Mouse (Mus musculus): ENCODE data around the gene Carns1.

The Carns1 gene

DNA sequence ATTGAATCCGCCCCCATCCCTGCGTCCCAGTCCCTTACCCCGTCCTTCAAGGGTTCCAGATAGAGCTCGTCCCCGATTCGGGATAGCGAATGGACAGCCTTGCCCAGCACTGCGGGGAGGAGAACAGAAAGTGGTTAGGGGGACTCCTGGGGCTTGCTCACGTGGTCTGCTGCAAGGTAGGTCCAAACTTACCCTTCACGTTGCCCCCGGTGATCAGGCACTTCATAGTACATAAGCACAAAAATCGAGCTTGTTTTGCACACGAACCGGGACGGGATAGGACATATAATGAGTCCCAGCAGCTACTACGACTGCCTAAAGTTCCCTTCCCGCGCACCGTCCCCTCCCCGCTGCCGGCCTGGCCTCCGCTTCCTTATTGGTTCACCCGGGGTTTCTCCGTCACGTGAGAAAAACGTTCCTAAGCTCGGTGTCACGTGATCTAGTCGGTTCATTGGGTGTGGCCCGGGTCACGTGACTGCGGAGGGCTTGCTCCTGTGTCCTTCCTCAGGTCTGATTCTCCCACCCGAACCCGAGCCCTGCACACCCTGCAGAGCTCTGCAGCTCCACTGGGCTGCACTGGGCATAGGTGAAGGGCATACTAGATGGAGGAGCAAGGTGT lies 26.1 kb upstream of the Carns1 start, which contains the start of gene Rad9a:
Gene Rad9a (minus strand): TSS at position 372 of the 619 bp plus-strand sequence.
- DNase-seq = peak; percentile 99

DNA sequence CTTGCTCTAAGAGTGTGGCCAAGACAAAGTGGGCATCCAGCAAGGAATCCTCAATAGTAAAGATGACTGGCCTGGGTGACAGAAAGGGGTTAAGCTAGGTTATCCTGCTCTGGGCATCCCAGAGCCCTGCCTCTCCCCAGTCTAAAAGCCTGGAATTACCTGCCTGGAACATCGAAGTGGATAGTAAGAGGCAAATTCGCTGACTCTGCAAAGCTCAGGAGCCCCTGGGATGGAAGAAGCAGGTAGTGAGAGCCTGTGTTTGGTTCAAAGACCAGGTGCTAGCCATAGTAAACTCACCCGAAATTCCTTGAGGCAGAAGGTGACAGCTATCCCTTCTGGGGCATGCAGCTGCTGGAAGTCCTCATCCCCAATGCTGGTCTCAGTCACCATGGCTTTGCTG lies 21.9 kb upstream of the Carns1 start:
- no peak for DNase-seq

DNA sequence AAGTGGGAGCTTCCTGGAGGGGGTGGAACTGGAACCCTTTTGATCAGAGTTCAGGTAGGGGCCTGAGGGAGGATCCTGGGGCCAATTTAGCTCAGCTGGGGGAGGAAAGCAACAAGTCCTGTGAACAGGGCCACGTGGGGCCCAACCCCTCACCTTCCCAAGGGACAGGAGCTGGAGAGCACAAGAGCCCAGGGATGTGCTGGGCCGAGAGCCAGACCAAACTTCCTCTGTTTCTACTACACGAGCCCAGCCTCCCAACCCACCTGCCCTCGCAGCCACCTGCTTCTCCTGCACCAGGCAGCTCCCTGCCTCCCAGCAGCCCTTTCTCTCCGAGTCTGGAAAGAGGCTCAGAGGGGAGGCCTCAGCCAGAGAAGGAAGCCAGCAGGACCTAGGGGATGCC lies 21.3 kb upstream of the Carns1 start:
- peak in 1 of 2 experiments; percentile 47 for DNase-seq

DNA sequence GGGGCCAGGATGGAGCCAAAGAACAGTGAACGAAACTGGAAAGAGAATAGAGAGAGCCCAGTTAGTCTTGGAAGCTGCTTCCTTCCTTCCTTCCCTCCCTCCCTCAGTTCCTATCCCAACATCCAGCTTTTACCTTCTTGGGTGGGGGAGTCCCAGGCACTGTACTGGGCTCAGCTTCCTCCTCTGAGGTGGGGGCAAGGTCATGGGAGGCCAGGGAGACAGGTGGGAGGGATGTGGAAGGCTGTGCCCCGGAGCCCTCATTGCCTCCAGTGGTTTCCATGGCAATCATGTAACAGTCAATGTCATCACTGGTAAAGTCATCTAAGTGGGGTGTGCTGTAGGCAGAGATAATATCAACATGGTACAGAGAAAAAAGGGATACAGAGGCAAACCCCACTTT lies 20.8 kb upstream of the Carns1 start:
- DNase-seq = no peak

DNA sequence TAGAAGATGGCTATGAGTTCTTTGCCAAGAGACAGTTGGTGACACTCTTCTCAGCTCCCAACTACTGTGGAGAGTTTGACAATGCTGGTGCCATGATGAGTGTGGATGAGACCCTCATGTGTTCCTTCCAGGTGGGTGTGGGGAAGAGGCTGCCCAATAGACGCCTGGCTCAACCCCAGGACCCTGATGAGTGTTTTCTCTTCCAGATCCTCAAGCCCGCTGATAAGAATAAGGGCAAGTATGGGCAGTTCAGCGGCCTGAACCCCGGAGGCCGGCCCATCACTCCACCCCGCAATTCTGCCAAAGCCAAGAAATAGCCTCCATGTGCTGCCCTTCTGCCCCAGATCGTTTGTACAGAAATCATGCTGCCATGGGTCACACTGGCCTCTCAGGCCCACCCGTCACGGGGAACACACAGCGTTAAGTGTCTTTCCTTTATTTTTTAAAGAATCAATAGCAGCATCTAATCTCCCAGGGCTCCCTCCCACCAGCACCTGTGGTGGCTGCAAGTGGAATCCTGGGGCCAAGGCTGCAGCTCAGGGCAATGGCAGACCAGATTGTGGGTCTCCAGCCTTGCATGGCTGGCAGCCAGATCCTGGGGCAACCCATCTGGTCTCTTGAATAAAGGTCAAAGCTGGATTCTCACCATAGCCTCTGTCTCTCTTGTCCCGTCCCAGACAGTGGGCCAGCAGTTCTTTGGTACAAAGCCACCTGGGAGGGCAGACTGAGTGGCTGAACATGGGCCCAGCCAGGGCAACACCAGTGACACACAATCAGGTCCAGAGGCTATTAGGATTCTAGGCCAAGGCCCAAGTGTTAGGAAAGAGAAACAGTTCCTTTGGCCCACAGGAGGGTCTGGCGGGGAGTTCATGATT lies 19.7 kb upstream of the Carns1 start:
- peak; percentile 33 to 48 for DNase-seq

DNA sequence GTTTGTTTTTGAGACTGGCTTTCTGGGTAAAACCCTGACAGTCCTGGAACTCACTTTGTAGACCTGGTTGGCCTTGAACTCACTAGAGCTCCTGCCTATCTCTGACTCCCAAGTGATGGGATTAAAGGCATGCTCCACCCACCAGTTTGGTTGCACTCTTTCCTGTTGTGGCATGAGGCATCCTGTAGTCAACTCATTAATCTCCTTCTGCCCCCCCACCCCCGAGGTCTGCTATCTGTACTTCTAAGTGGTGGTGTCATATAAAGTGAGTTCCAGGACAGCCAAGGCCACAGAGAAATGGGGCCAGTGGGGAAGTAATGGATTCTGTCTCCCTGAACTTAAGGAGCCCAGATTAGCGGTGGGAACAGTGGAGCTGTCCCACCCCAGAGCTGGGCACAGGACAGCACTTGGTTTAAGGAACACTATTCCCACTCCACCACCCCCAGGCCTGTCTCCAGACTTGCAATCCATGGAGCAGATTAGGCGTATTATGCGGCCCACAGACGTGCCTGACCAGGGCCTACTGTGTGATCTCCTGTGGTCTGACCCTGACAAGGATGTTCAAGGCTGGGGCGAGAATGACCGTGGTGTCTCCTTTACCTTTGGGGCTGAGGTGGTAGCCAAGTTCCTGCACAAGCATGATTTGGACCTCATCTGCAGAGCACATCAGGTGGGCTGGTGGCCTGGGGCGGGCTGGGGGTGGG lies 18.9 kb upstream of the Carns1 start:
- no peak for DNase-seq

DNA sequence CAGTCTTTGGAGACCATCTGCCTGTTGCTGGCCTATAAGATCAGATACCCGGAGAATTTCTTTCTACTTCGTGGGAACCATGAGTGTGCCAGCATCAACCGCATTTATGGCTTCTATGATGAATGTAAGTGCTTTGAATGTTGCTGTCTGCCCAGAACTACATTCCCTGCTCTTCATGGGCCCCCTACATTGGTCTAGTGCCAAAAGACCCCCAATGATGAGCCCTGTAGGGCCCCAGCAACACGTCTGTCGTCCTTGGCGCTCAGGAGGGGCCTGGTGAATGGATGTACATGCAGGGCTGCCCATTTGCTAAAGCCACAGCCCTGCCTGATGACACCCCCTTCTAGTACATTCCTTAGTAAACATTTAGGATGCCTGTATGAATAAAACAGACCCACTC lies 17.9 kb upstream of the Carns1 start:
- DNase-seq = no peak

DNA sequence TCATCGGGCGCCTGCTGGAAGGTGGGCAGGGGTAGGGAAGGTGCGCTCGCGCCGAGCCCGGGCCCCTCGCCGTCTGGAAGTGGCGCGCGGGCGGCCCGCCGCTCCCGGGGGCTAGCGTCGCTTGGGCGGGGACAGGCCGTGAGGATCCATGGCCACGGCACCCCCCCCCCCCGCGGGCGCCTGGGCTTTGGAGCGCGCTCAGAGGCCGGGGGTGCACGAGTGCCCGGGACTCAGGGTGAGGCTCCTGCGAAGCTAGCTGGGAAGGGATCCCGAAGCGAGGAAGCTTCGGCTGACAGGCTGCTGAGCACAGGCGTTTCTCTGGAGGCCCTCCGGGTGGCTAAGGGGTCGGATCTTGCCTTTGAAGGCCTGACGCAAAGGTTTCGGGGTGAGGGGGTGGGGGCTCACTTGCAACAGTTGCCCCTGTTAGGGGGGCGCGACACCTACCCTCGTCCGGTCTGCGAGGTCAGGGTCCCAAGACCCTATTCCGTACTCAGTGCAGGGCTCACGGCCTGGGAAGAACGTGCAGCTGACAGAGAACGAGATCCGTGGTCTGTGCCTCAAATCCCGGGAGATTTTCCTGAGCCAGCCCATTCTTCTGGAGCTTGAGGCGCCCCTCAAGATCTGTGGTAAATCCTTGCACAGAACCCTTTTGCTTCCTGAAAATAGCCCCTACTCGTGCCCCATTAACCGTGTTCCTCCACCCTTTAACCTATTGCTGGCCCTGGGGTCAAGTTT lies 17.1 kb upstream of the Carns1 start:
- DNase-seq = no peak

DNA sequence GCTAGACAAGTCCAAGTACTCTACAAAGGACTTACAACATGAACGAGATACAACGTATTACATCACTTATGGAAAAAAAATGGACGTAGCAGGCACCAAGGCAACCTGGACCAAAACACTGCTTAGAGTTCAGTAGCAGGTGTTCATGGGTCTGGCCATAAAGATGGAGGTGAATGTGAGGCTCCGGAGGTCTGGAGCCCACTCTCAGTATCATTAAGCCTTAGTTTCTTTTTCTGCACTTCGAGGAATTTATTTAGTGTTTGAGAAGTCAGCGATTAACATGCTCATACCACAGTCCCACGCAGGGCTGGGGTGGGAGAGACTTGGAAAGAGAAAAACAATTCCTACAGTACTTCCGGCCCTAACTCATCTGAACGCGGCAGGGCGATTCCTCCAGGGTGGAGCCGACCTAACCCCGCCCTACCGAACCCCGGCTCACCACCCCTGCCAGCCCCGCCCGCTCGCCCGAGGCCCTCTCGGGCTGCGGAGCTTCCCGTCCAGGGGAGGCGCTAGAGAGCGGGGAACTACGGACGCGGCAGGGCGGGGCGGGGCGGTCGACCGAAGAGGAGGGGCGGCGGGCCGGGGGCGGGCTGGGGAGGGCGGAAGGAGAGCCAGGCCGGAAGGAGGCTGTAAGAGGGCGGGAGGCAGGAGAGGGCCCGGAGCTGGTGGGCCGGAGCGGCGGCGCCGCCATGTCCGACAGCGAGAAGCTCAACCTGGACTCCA lies 16.4 kb upstream of the Carns1 start, which contains the start of gene Ppp1ca:
Gene Ppp1ca (plus strand): TSS at position 538 of the 723 bp plus-strand sequence.
- peak; percentile 95 to 99 for DNase-seq

DNA sequence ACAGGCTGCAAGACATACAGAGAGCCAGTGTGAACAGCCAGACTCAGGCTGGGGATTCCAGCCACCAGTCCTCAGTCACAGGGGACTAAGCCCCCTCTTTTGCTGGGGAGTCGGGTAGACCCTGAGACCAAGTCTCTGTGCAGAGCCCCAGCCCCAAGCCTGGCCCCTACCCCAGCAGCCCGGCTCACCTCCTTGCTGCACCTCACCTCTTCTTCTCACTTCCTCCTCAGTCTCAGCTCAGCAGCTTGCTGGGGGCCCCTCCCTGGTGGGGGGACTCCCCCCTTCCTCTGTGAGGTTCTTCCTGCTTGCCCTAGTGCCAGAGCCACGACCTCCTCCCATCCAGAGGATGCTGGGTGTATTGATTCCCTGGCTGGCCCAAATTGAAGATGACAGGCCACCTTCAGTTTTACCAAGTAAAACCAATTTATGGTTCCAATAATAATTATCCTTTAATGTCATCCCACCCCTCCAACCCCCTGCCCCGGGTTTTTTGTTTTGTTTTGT lies 15.6 kb upstream of the Carns1 start, which contains the start of gene Tbc1d10c:
Gene Tbc1d10c (minus strand): TSS at position 454 of the 504 bp plus-strand sequence.
- no peak for DNase-seq

DNA sequence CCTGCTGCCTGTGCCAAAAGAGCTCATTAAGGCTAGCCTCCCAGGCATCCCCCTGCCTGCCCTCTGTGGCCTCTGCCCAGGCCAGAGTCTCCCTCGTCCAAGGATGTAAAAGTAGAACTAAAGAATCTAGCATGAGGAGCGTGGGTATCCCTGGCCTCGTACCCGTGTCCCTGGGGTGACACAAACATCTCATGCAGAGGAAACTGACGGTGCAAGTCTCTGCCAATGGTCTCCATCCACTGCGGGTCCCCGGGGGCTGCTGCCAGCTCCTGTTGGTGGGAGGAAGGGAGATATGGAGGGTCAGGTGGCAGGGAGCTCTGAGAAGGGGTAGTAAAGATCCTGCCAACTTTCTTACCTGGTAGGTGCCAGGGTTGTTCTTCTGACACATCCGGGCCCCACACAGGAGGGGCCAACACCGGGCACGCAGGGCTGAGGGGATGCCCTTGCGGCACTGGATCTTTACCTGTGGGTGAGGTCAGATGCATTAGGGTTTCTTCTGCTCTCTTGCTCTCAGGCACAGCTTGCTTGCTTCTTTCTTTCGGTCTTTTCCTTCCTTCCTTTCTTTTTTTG lies 13.9 kb upstream of the Carns1 start:
- DNase-seq = no peak

DNA sequence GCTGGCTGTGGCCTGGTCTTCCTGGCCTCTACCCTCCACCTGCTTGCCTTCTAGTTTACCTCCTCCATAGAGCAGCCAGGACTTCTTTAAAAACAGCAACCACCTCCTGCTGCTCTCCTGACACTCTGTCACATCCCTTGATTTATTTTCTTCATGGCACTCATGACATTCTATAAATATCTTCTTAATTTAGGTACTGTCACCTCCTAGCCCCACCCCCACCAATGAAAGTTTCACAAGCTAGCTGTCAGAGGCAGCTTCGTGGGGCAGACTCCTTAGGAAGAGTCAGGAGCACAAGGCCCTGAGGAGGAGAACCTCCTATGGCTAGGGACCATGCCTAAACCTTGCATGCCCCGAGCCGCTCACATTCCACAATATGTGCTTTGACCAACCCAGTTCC lies 12.0 kb upstream of the Carns1 start:
- DNase-seq = no peak

DNA sequence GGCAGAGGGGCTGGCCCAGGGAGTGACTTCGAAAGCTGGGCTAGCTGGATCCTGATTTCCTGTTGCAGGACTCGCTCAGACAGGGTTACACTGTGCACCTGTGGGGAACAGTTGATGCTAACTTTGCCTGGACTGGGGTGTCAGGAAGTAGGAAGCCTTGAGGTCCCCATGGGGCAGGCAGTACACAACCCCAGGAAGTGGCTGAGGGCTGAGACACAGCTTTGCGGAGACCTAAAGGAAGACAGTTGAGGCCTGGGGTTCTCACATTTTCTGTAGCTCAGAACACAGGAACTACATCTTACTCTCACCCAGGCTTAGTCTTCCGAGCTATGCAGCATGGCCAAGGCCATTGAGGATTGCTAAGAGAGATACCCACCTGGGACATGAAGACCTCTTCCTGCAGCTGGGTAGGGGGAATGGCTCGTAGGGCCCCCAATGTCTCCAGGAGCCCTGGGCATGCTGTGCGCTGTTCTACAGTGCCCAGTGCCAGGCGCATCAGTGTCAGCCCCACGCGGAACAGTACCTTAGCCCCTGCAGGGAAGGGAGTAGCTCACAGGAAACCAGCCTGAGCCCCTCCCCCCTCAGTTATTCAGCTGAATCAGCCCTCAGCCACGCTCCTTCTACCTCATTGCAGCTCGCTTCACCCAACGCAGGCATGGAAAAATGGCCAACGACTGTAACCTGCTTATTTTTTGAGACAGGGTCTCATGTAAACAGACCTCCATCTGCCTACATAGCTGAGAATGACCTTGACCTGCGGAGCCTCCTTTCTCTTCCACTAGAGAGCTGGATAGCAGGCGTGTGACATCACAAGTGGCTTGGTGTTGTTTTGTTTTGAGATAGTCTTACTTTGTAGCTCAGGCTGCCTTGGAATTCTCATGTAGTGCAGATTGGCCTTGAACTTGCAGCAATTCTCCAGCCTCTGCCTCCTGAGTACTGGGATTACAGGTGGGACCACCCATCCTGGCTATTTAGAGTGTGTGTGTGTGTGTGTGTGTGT lies 10.0 kb upstream of the Carns1 start:
- no peak for DNase-seq

DNA sequence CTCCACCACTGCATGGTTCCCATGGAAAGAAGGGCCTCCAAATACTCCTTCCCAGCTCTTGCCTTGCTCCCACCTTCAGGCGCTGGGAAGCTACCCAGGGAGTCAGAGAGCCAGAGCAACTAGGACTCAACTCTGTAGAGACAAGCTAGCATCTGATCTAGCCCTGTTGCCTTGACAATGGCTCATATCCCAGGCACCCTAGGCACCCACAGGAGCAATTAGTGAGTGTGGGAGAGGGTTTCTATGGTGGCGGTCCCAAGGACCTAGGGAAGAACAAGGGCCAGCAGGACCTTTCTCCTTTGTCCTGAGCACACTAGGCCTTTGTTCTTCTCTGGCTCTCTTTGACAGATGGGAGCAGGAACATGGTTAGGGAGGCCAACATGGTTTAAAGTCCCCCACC lies 8.4 kb upstream of the Carns1 start:
- DNase-seq = no peak

DNA sequence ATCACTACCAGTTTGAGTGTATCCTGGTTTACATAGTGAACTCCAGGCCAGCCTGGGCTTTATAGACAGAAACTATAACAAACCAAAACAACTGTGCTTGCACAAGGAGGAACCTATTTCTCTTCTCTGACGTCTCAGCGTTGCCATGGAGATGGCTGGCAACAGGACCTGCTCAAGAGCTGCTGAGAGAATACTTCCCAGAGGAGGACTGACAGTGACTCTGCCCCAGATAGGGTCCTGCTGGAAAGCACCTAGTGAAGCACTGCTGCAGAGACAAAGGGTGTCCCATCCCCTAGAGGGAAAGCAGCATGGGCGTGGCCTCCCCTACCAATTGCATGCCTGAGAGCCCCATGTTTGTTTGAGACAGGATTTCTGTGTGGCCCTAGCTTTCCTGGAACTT lies 6.6 kb upstream of the Carns1 start:
- peak; percentile 42 to 55 for DNase-seq

DNA sequence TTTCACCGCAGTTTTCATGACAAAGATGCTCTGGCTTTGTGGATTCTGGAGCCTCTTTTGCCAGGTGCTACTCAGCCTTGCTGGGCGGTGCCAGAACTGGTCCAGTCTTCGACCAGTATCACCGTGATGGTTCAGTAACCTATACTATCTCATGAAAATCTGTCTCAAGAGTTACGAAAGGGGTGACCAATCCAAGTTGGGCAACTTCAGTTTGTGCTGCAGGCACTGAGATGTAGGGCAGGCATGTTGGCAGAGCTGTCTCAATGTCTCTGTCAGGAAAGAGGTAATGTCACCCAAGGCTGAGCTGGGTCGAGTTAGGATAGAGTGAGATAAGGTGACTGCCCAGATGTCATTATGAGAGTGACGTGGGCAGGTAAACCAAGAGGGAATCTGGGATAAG lies 5.1 kb upstream of the Carns1 start:
- no peak for DNase-seq

DNA sequence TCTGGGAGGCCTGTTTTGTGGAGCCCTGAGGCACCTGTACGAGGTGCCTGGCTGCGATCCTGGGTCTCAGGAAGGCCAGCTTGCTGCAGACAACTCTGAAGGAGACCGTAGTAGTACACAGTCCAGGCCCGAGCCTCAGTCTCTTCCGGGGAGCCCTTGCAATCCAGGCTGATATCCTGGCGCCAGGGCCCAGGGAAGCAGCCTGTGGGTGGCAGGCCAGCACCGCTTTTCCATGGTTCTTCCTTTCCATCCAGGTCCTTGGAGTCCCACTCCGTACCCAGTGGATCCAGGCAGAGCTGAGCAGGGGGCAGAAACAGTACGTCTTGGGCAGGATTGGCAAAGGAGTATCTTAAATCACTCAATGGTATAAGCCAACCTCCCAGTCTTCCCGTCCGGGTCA lies 2.4 kb downstream of the Carns1 start:
- DNase-seq = no peak

DNA sequence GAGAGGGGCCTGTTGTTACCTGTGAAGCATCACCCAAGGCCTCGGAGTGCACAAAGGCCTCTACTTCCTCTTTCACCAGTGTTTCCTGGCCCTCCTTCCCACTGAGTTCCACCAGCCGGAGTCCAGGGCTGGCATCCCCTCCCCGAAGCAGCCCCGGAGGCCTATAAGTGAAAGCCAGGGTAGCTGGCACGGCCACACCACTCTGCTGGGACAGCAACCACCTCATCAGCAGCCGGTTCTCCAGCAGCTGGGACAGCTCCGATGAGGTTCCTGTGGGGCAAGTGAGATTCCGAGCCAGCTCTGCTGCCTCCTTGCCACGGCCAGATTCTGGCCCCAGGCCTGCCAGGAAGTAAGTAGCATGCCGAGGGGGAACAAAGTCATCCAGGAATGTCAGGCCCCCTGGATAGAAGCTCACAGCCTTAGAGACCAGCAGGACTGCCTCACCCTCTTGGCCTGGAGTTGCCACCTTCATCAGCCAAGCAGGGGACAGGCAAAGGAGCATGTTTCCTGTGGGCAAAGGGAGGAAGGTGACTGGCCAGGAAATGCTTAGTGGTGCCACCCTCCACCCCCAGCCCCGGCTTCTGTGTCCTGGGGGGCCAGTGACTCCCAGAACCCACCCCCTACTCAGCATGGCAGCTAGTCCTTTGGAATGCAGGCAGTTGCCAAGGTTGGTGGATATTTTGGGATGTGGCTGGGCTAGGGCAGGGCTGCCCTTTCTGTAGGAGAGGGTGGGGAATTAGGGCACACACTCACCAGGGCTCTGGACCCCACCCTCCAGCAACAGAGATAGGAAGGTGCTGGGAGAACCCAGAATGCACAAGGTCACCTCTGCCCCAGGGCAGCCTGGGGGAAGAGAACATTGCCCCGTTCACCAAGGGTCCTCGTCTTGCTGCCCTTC lies 3.6 kb downstream of the Carns1 start:
- DNase-seq = peak in 1 of 2 experiments; percentile 34

All from kidney, postnatal 36 days (tissue).